Mouse (Mus musculus): ENCODE measurements around the gene Six5.

GRCm38 (mm10) chr7:19044616-19045015 lies 49.8 kb upstream of the Six5 start:
- no peak for TF ChIP-seq CTCF (IDR thresholded peaks at IDR 0.05; ENCODE audit: insufficient read depth, low read length)
- no peak for TF ChIP-seq POLR2A (IDR thresholded peaks at IDR 0.05; ENCODE audit: borderline replicate concordance, extremely low read depth, low read depth, low read length)

Data from lung, adult 2 months (tissue).